Mouse (Mus musculus) bone marrow macrophage, adult 2 months (primary cell): ENCODE results near the gene Thoc5.

Experiments
- CTCF ChIP-seq: IDR thresholded peaks from 2 replicates; pipeline ENCODE4 v1.5.1; 2012; ENCODE audit warnings: low read depth, mild to moderate bottlenecking, low read length, moderate library complexity
- POLR2A ChIP-seq: IDR thresholded peaks from 2 replicates; pipeline ENCODE4 v1.6.1; 2012; ENCODE audit warnings: mild to moderate bottlenecking, low read depth, low read length, borderline replicate concordance

DNA sequence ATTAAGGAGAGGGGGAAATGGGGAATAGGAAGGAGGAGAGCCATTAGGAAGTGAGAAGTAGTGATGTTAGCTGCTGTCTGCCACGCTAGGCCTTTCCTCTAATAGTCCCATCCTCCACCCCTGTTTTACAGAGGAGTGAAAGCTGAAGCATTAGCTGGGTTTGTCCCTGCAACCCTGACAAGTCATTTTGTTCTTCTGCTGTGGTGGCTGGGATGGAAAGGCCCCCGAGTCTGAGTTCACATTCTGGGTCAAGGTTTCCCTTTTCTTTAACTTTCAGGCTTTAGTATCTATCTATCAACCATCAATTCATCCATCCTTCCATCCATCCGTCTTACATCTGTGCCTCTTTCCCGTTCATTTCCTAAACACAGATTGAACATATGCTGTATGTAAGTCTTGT lies 14.0 kb upstream of the Thoc5 start:
- TF ChIP-seq CTCF (no peak), POLR2A (no peak)
